Mouse (Mus musculus) CD4-positive helper T cell, adult 2 months (primary cell): Measurements from ENCODE around the gene Agtrap.

Source experiments
- DNase-seq: peaks from one replicate; pipeline ENCODE4 v3.0.0-alpha.2; 2012; ENCODE audit warnings: low read depth, missing footprints, low spot score

Agtrap gene

GRCm38 (mm10) chr4:148104146-148104545 is 16.3 kb upstream of the Agtrap start:
- DNase-seq, result no peak

- DNase-seq, result peak; percentile 32
Measured at GRCm38 (mm10) chr4:148101801-148102527, 14.1 kb upstream of the Agtrap start.

- no peak for DNase-seq
Measured at GRCm38 (mm10) chr4:148098666-148099065, 10.8 kb upstream of the Agtrap start.

GRCm38 (mm10) chr4:148097936-148098335 is 10.1 kb upstream of the Agtrap start:
- no peak for DNase-seq

GRCm38 (mm10) chr4:148095081-148095480 is 7.2 kb upstream of the Agtrap start:
- no peak for DNase-seq

DNA sequence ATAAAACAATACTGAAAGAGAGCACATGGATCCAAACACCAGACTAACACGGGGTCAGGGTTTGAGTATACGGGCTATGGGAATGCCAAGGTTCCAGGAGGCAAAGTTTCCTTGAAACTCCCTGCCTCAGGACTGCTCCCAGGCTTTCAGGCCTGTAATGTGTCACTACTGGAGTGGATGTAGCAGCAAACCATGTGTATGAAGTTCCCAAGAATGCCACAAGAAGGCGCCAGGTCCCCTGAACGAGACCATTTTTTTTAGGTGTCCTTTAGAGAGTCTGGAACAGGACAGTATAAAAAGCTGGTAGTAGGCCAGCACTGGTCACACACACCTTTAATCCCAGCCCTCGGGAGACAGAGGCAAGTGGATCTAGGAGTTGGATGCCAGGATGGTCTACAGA is 6.3 kb upstream of the Agtrap start:
- DNase-seq, result no peak

DNA sequence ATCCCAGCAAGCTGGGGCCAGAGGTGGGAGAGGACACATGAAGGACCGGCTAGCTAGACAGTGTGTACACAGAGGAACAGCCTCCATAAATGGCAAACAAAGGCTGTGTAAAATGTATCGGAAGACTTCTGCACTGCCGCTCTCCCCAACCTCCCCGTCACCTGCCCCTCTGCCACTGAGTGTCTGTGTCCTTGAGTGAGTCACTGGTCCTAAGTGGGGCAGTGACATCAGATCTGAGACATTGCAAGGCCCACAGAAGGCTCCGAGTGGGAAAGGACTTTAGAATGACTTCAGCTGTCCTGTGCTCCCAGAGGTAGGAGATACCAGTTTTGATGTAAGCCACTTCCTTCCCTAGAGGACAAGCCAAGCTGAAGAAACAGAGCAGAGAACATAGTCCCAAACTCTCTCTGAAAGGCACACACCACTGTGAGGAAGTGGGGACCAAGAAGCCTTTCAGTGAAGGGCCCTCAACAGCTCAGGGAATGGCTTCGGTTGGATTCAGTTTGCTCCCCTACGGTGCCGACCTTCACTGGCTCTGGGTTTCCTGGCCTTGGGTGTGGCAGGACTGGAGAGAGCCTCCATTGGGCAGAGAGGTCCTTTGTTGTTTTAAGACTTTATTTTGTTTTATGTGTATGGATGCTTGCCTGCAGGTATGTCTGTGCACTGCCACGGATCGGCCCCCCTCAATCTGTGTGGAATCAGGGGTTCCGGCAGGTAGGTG is 4.9 kb upstream of the Agtrap start:
- DNase-seq, result no peak

- no peak for DNase-seq
Measured at GRCm38 (mm10) chr4:148091181-148091580, 3.4 kb upstream of the Agtrap start.

- DNase-seq, result no peak
Measured at GRCm38 (mm10) chr4:148089166-148089565, 1.3 kb upstream of the Agtrap start.

DNA sequence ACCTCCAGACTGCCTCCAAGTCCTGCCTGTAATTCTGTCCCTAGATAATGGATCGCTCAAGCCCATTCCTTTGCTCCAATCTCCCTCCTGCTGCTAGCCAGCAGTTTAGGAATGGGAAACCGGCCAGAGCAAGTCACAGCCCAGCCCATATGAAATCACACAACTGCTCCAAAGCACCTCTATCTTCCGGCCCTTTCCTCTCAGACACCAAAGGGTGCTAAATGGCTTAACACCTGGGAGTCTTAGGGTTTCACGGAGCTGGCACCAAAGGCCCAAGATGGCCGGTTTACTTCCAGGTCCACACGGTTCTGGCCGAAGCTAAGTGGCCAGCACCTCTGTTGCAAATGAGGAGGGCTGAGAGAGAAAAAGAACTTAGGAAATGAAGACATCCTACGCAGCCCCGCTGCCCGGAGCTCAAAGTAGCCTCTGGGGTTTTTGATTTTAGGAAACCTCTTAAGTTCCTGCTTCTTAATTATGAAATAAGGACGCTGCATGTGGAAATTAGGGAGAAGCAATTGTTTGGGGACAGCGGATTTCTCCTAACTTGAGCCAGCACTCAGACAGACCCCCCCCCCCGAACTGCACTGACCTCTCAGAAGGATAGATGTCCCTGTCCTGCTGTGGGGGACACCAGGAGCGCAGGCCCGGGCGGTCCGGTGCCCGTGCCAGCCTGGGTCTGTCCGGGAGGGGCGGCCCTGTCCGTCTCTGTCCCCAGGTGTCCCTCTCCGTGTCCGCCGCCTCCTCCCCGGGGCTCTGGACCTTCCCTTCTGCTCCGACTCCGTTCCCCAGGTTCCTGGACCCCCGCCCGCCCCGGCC is 532 bp downstream of the Agtrap start:
- peak; percentile 15 for DNase-seq

- DNase-seq, result no peak
Measured at GRCm38 (mm10) chr4:148085907-148086305, 1.9 kb downstream of the Agtrap start.

DNA sequence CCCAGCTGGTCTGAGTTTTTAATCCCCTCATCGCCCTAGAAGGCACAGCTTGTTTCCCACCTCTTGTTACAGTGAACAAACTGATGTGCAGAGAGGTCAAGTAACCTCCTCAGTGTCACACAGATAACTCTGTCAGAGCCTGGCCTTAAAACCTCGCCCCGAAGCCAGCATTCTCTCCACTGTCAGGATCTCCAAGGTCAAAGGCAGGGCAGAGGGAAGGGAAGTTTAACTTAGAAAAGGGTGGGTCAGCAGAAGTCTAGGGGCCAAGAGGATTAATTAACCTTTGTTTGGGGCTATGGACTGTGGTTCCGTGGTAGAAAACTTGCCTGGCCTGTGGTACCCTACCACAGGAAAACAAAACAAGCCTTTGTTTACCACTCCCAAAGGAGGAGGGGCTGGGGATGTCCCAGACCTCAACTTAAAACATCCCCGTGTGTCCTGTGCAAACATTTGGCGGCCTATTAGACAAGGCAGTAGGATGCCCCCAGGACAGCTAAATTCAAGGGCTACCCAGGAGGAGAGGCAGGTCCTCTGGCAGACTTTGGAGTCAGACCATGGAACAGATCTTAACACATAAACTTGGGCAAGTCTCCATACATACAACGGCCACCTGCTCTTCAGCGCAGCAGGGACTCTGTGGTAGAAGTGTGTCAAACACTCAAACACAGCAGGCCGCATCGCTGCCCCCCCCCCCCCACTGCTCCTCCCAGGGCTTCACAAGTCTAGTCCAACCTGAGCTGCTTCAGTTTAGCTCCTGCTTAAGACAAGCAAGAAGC is 2.5 kb downstream of the Agtrap start:
- DNase-seq, result no peak

- no peak for DNase-seq
Measured at GRCm38 (mm10) chr4:148084261-148084714, 3.5 kb downstream of the Agtrap start.

DNA sequence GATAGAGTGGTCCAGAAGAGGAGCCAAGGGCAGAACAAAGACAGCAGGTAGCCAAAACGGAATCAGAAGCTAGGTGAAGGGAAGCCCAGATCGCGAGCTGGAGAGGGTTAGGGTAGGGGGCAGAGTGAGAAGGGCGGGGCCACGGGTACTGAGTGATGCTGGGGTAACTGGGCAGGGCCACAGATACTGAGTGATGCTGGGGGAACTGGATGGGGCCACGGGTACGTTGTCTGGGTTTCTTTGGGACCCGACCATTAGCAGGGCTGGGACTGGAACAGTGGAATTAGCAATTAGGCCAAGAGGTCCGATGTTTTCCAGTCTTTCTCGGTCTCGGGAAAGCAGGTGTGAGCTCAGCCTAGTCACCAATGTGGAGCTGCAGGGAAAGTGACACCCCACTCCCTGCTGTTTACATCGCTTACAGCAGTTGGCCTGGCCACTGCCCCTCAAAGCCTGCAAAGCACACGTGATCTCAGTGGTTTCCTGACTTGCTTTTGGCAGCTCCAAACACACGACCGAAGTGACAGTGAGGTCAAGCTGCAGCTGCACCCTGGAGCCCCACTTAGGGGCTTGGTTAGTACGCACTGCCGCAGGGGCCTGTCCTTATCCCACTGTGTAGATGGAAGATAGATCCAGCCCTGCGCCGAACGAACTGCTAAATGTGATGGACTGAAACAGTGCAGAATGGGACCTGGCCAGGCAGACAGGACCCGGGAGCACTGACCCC is 4.5 kb downstream of the Agtrap start:
- no peak for DNase-seq

DNA sequence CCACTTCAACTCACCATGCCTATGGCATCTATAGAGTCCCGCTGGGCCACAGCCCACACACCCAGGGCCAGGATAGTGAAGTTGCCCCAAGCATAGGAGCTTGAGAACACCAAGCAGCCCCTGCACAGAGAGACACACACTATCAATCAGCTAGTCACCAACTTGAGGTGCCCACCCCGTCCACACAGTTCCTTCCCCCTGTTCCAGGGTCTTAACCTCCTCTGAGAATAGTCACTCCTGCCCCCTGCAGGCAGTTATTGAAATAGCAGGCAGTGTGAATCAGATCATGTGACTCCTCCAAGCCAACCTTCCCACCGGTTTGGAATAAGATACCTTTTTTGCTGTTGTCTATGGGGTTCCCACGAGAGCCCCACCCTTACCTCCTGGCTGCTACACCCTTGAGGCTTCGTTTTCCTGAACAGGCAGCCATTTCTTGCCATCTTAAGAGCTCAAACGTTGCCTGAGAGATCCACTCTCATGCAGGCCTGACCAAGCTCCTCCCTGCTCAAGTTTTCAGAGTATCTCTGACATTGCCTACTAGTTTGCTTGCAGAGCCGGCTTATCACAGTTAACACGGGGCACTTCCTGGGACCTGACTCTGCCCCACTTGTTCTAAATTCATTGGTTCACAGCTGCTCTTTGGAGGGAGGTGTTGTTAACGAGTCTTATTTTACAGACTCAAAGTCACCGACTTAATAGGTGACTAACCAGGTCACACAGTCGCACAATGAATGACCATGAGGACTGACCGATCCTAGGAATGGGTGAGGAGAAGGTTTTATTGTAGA is 5.4 kb downstream of the Agtrap start:
- DNase-seq, result peak; percentile 60

GRCm38 (mm10) chr4:148081201-148081600 is 6.6 kb downstream of the Agtrap start:
- no peak for DNase-seq

DNA sequence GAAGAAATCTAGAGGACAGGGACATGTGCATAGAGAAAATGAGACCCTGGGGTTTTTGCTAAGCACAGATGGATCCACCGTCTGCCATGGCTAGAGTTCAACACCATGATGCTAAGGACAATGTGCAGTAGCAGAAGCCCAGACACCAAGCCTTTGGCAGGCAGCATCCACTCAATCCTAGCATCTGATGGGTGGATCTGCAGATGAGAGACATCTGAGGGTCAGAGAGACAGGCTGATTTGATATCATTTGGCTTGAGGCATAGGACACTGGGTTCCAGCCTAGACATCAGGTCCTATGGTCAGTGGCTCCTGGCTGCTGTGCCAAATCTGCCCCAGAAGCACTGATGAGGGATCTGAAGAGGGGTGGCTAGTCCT is 7.2 kb downstream of the Agtrap start:
- DNase-seq, result no peak

DNA sequence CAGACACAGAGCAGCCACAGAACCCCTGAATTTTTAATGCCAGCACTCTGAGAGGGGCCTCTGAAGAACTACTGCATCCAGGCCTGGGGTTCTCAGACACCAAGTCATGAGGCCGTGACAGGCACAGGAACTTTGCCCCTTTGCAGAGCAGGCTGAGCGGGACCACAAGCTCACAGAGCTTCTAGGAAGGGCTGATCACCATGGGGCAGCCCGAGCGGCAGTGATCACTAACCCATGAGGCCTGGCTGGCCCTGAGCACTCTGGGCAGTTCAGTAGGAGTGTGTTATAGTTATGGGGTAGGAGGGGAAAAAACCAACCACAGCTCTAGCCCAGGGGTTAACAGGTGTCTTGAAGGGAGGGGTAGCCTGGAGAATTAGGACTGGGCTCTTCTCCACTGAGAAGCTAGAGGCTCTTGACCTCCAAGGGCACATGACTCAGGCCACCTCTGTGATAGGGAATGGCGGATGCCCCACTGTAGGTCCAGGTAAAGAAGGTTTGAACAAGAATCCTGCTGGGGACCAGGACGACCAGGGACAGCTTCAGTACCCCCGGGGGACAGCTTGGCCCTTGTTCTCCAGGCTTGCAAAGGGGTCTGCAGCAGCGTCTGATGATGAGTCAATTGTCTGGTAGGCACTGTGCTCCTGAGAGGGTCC is 7.8 kb downstream of the Agtrap start:
- no peak for DNase-seq

DNA sequence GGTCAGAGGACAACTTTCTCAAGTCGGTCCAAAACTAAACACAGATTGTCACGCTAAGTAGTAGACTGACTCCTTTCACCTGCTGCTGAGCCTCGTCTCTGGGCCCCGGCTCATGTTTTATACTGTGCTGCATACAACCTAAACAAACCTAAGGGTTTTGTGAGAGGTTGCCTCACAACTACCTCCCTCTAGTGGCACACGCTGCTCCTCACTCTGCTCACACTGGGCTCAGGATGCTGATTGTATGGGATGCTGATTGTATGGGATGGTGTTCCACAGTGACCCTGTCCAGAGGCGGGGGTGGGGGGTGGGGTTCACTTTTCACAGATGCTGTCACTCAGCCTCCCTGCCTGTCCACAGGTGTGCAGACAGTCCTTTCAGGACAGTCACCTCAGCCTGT is 8.6 kb downstream of the Agtrap start:
- no peak for DNase-seq

GRCm38 (mm10) chr4:148075881-148076280 is 11.9 kb downstream of the Agtrap start:
- no peak for DNase-seq
